Mouse (Mus musculus): ENCODE results near the gene Aak1. TPM values are rescaled to one million over a fixed set of nuclear protein-coding genes. Genes with fewer than 3 reads are reported as not detected.

Gene Aak1
- polyA plus RNA-seq, 1 experiment from 2014 or later, result 51.8 TPM

DNA sequence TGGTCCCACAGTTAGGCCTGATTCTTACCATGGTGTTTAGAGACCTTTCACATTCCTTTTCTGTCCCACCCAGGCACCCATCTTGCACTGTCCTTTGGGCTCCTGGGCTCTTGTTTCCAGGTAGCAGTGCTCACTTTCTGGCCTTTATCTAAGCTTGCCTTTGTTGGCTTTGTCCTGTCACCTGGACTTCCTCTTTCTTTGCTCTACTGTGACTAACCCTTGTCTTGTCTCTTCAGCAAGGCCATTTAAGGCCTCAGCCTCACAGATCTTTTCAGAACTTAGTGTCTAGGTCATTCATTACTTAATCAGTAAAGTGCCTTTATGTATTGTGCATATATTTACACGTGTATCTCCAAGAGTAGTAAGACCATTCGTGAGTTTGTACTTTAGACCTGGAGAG lies 99.4 kb downstream of the Aak1 start:
- no peaks in the 10 kb centered on the region; the same call in 1 of the 2 replicates for H3K4me1 ChIP-seq
- no peak overlapping the region for H3K4me2 ChIP-seq
- no peaks in the 10 kb centered on the region for H3K27me3 ChIP-seq (replicated peaks)
- peaks cover 6% of the 10 kb centered on the region; the same call in 1 of the 2 replicates for H3K36me3 ChIP-seq (replicated peaks)
- H3K9ac ChIP-seq, result no peak overlapping the region
- 92% methylated on average over 2 of the region's 2 CpGs for WGBS
- H3K9me3 ChIP-seq, result no peaks in the 10 kb centered on the region
- ATAC-seq (replicated peaks), result no peak
- no peak overlapping the region for H3K4me3 ChIP-seq
- H3K27ac ChIP-seq, result no peak overlapping the region

DNA sequence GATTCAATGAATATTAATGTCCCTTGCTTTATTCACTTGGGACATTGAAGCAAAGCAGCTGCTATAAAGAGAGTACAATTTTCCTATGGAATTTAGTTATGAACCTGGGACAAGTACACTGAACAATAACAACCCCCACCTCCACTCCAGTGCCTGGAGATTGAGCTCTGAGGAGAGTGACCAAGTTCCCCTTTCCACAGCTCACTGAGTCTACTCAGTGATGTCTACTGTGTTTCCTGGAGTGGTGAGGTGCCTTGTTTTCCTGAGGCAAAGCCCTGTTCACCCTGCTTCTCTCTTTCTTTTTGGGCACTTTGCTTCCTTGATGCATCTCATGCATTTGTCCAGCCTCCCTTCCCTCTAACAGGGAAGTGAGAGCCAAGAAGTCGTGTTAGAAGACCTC lies 100.8 kb downstream of the Aak1 start:
- H3K9ac ChIP-seq, result no peak overlapping the region
- no peaks in the 10 kb centered on the region for H3K9me3 ChIP-seq
- H3K27me3 ChIP-seq (replicated peaks), result no peaks in the 10 kb centered on the region
- H3K27ac ChIP-seq, result no peak overlapping the region
- H3K4me1 ChIP-seq, result no peaks in the 10 kb centered on the region; the same call in 1 of the 2 replicates
- no peak overlapping the region for H3K4me2 ChIP-seq
- H3K36me3 ChIP-seq (replicated peaks), result peaks cover 6% of the 10 kb centered on the region
- WGBS, result 76% methylated on average over 1 of the region's 1 CpGs
- no peak for ATAC-seq (replicated peaks)
- H3K4me3 ChIP-seq, result no peak overlapping the region

DNA sequence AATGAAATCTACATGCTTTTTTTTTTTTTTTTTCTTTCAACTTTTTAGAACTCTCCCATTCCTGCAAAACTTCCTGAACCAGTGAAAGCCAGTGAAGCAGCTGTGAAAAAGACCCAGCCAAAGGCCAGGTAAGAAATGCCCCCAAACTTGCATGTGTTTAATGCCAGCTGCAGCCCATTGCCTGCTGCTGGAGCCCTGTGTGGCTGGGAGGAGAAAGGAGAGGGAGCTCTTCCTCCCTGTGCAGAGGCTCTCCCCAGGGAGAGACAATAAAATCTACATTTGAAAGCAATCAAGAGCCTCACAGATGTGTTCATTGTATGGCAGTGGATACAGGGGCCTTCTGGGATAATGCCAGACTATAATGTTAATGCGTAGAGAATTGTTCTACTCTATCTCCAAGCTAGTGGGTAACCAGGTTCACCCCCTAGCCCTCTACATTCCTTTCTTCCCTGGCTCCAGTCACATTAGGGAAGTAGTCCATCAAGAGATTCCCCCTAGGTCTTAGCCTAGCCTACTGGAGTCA lies 101.5 kb downstream of the Aak1 start:
- no peak overlapping the region for H3K27ac ChIP-seq
- no peaks in the 10 kb centered on the region for H3K27me3 ChIP-seq (replicated peaks)
- H3K9me3 ChIP-seq, result no peaks in the 10 kb centered on the region
- H3K4me2 ChIP-seq, result no peak overlapping the region
- H3K9ac ChIP-seq, result no peak overlapping the region
- 32% methylated on average over 1 of the region's 1 CpGs for whole genome bisulfite sequencing
- peaks cover 7% of the 10 kb centered on the region for H3K36me3 ChIP-seq (replicated peaks)
- no peaks in the 10 kb centered on the region; the same call in 1 of the 2 replicates for H3K4me1 ChIP-seq
- no peak for ATAC-seq (replicated peaks)
- H3K4me3 ChIP-seq, result no peak overlapping the region

DNA sequence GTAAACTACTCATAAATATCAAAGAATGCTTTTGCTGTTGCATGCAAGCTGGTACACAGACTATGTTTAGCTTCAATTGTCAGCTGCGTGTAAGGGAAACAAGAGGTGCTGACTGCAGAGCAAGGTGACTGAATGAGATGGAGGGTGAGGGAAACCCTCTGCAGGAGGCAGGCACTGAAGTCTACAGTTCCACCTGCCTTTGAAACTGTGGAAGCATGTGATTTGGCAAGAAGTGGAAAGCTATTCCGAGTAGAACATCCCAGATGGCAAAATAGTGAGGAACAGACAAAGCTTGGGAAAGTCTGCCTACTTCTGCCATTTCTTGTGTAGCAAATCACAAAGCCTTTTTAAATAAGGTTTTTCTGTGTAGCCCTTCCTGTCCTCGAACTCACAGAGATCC lies 106.4 kb downstream of the Aak1 start:
- WGBS, result 79% methylated on average over 3 of the region's 3 CpGs
- no peaks in the 10 kb centered on the region for H3K27me3 ChIP-seq (replicated peaks)
- no peak overlapping the region for H3K4me2 ChIP-seq
- H3K9me3 ChIP-seq, result no peaks in the 10 kb centered on the region
- H3K27ac ChIP-seq, result no peak overlapping the region
- H3K4me3 ChIP-seq, result no peak overlapping the region
- peaks cover 32% of the 10 kb centered on the region for H3K36me3 ChIP-seq (replicated peaks)
- no peaks in the 10 kb centered on the region for H3K4me1 ChIP-seq
- H3K9ac ChIP-seq, result no peak overlapping the region
- ATAC-seq (replicated peaks), result no peak

DNA sequence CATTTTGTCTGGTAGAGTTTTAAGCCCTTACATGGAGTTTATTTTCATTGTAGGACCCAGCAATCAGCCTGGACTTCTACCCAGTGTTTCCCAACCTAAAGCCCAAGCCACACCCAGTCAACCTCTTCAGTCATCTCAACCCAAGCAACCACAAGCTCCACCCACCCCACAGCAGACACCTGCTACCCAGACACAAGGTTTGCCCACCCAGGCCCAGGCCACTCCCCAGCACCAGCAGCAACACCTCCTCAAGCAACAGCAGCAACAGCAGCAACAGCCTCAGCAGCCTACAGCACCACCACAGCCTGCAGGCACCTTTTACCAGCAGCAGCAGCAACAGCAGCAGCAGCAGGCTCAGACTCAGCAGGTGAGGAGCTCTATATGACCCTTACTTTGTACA lies 106.9 kb downstream of the Aak1 start:
- no peak for ATAC-seq (replicated peaks)
- H3K4me2 ChIP-seq, result no peak overlapping the region
- H3K4me3 ChIP-seq, result no peak overlapping the region
- no peaks in the 10 kb centered on the region for H3K27me3 ChIP-seq (replicated peaks)
- peaks cover 37% of the 10 kb centered on the region for H3K36me3 ChIP-seq (replicated peaks)
- no peaks in the 10 kb centered on the region for H3K9me3 ChIP-seq
- H3K9ac ChIP-seq, result no peak overlapping the region
- no peak overlapping the region for H3K27ac ChIP-seq
- H3K4me1 ChIP-seq, result no peaks in the 10 kb centered on the region

DNA sequence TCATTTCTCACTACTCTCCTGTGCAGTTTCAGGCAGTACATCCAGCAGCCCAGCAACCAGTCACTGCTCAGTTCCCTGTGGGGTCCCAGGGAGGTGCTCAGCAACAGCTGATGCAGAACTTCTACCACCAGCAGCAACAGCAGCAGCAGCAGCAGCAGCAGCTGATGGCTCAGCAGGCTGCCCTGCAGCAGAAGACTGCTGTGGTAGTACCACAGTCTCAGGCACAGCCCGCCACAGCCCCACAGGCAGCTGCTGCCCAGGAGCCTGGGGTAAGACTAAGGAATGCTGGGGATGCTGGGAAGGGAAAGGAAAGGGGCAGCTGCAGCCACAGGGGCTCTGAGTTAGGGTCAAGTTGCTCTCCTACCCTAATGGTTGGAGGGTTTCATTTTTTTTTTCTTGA lies 109.7 kb downstream of the Aak1 start:
- Histone ChIP-seq H3K4me2 (no peak overlapping the region), H3K9ac (no peak overlapping the region), H3K4me1 (no peaks in the 10 kb centered on the region), H3K27me3 (replicated peaks) (no peaks in the 10 kb centered on the region), H3K27ac (no peak overlapping the region), H3K4me3 (no peak overlapping the region), H3K9me3 (no peaks in the 10 kb centered on the region), H3K36me3 (replicated peaks) (peaks cover 40% of the 10 kb centered on the region)
- 77% methylated on average over 1 of the region's 1 CpGs for WGBS
- ATAC-seq (replicated peaks), result no peak

DNA sequence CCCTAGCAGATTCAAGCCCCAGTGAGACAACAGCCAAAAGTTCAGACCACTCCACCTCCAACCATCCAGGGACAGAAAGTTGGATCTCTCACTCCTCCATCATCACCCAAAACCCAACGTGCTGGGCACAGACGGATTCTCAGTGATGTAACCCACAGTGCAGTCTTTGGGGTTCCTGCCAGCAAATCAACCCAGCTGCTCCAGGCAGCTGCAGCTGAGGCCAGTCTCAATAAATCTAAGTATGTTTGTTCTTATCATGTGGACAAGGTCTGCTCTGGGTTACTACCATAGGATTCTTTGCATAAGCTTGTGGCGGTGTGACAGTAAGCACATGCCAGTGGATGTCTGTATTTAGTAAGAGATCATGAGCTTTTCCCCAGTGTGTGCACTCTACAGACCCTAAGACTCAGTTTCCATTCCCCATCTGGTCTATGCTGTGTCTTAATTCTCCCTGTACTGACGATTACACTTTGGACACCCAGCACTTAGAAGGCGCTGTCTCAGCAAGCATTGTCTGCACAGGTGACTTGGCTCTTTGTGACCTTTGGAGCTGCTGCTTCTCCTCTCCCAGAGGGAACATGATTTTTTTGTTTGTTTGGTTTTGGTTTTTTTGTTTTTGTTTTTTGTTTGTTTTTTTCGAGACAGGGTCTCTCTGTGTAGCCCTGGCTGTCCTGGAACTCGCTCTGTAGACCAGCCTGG lies 114.8 kb downstream of the Aak1 start:
- ATAC-seq (replicated peaks), result no peak
- no peak overlapping the region for H3K27ac ChIP-seq
- no peak overlapping the region for H3K4me2 ChIP-seq
- H3K9ac ChIP-seq, result no peak overlapping the region
- WGBS, result 94% methylated on average over 7 of the region's 7 CpGs
- no peaks in the 10 kb centered on the region for H3K9me3 ChIP-seq
- no peaks in the 10 kb centered on the region for H3K27me3 ChIP-seq (replicated peaks)
- H3K4me1 ChIP-seq, result no peaks in the 10 kb centered on the region
- H3K4me3 ChIP-seq, result no peak overlapping the region
- H3K36me3 ChIP-seq (replicated peaks), result peaks cover 49% of the 10 kb centered on the region

DNA sequence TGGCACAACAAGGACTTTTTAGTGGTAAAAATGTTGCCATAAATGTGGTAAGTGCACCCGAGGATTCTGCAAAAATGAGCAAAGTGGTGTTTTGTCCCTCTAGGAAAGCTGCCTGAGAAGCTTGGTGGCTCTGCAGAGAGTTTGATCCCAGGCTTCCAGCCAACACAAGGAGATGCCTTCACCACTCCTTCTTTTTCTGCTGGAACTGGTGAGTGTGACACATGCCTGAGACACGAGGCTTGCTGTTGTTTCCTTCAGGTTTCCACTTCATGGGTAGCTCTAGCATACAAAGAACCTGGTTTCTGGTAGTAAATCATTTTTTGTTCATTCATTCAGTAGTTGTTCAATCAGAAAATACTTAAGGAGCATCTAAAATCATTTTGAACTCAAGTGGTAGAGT lies 117.8 kb downstream of the Aak1 start:
- Histone ChIP-seq H3K27me3 (replicated peaks) (no peaks in the 10 kb centered on the region), H3K9ac (no peak overlapping the region), H3K4me1 (no peaks in the 10 kb centered on the region), H3K4me3 (no peak overlapping the region), H3K9me3 (no peaks in the 10 kb centered on the region), H3K27ac (no peak overlapping the region), H3K36me3 (replicated peaks) (peaks cover 36% of the 10 kb centered on the region), H3K4me2 (no peak overlapping the region)
- no peak for ATAC-seq (replicated peaks)
- WGBS, result 91% methylated on average over 2 of the region's 2 CpGs

DNA sequence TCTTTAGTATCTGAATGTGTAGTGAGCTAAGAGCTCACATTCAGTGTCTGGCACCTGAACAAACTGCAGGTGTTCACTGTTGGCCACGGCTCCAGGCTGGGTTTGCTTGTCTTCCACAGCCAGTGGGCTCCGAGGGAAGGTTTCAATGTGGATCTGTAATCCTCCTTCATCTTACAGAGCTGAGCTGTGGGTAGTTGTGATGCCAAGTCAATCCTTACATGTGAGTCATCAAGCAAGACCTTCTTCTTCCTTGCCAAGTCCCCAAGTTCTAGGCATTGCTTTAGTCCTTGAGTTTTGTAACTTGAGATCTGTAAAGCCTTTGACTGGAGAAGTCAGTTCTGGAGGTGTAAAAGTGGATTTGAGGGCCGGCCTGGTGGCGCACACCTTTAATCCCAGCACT lies 124.6 kb downstream of the Aak1 start:
- H3K4me1 ChIP-seq, result no peaks in the 10 kb centered on the region
- ATAC-seq (replicated peaks), result no peak
- H3K4me3 ChIP-seq, result no peak overlapping the region
- 99% methylated on average over 4 of the region's 4 CpGs for WGBS
- H3K36me3 ChIP-seq (replicated peaks), result peaks cover 28% of the 10 kb centered on the region; the same call in 1 of the 2 replicates
- H3K4me2 ChIP-seq, result no peak overlapping the region
- no peak overlapping the region for H3K27ac ChIP-seq
- H3K27me3 ChIP-seq (replicated peaks), result no peaks in the 10 kb centered on the region
- no peak overlapping the region for H3K9ac ChIP-seq
- no peaks in the 10 kb centered on the region for H3K9me3 ChIP-seq

DNA sequence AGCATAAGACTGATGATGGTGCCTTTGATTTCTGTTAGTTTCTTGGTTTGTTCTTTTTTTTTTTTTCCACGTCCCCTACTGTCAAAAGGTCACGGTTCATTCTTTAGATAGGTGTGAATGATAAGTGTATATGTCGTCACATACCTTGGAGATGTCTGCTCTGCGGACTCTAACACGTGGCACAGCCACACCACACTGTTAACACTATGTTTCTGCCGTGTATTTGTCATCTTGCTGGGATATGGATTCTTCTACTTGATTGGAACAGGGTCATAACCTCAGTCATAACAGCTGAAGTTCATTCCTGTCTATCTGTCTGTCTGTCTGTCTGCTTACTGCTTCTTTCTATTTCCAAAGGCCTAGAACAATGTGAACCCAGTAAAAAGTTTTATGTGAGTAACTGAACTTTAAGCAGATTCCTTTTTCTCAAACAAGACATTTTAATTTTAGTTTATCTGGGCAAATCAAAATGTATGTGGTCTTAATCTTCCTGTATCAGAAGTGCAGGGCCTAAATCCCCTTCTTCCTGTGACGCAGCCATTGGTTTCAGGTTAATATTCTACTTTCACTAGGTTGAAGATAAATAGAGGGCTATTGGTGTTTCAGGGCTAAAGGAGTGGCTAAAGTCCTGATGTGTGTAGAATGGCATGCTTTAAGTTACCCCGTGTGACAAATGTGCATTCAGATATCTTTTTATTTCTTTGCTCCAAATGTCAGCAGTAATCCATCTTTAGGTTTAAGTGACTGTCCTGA lies 129.0 kb downstream of the Aak1 start:
- 92% methylated on average over 8 of the region's 8 CpGs for WGBS
- Histone ChIP-seq H3K9me3 (no peaks in the 10 kb centered on the region), H3K9ac (no peak overlapping the region), H3K27me3 (replicated peaks) (no peaks in the 10 kb centered on the region), H3K27ac (no peak overlapping the region), H3K36me3 (replicated peaks) (0 out of 2 replicates have a peak, but pooled peaks cover 15% of the 10 kb centered on the region), H3K4me3 (no peak overlapping the region), H3K4me2 (no peak overlapping the region), H3K4me1 (no peaks in the 10 kb centered on the region)
- ATAC-seq (replicated peaks), result no peak

DNA sequence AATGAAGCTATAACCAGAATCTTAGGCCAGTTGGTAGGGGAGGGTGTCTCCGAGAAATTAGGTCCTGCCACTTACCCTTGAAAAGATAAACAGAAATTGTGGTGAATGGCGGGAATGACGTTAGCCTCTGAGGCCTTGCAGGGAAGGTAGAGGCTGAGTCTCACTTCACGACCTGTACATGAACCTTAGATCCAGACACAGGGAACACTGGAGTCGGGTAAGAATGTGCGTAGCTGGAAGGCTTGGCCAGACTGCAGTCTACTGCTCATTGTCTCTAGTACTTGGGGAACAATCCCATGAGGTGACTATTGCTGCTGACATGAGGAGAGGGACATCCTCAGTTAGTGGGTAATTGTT lies 129.6 kb downstream of the Aak1 start:
- Histone ChIP-seq H3K4me1 (no peaks in the 10 kb centered on the region), H3K27ac (no peak overlapping the region), H3K27me3 (replicated peaks) (no peaks in the 10 kb centered on the region), H3K4me2 (no peak overlapping the region), H3K9ac (no peak overlapping the region), H3K36me3 (replicated peaks) (peaks cover 10% of the 10 kb centered on the region; the same call in 1 of the 2 replicates), H3K4me3 (no peak overlapping the region), H3K9me3 (no peaks in the 10 kb centered on the region)
- no peak for ATAC-seq (replicated peaks)
- 95% methylated on average over 6 of the region's 6 CpGs for WGBS

DNA sequence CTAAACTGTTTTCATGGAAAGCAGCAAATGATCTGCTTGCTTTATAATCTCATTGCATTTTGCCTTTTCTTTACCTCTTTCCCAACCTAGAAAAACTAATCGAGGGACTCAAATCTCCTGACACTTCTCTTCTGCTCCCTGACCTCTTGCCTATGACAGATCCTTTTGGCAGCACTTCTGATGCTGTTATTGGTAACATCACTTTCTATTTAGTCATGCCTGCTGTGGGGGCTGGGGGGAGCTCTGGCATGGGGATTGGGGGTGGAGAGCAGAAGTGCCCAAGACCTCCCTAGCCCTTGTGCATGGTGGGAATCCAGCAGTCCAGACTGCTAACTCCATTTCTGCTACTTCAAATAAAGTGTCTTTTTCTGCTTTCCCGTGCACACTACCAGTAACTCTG lies 131.9 kb downstream of the Aak1 start:
- no peak overlapping the region for H3K4me2 ChIP-seq
- no peaks in the 10 kb centered on the region for H3K4me1 ChIP-seq
- WGBS, result 86% methylated on average over 2 of the region's 2 CpGs
- no peak overlapping the region for H3K27ac ChIP-seq
- H3K9me3 ChIP-seq, result no peaks in the 10 kb centered on the region
- H3K9ac ChIP-seq, result no peak overlapping the region
- ATAC-seq (replicated peaks), result no peak
- no peaks in the 10 kb centered on the region for H3K27me3 ChIP-seq (replicated peaks)
- peaks cover 11% of the 10 kb centered on the region; the same call in 1 of the 2 replicates for H3K36me3 ChIP-seq (replicated peaks)
- H3K4me3 ChIP-seq, result no peak overlapping the region

Data from midbrain, embryonic 15.5 days (tissue).